Mouse (Mus musculus): Measurements from ENCODE around the gene Nuak1. TPM values are rescaled to one million over a fixed set of nuclear protein-coding genes. Genes with fewer than 3 reads are reported as not detected.

Gene Nuak1
- total and polyA plus RNA-seq, 3 experiments = 1.2 to 3.4 (median 1.6) TPM

GRCm38 (mm10) chr10:84377956-84378355, 62.4 kb downstream of the Nuak1 start:
- in situ Hi-C loops (cut with MboI; ENCODE audit: low pct_ligation_motif_present, low pct_unique_long_range_greater_than_20kb, low sequenced_read_pairs) = no loop called here

GRCm38 (mm10) chr10:84376346-84376745, 64.1 kb downstream of the Nuak1 start:
- DNase-seq (ENCODE audit: extremely low read depth) = no peak
- Histone ChIP-seq H3K4me3 (replicated peaks in 1 of 3; ENCODE audit: low read depth in 2 of 3, low read length in 2 of 3, poor library complexity in 1 of 3) (no peak overlapping the region), H3K79me2 (replicated peaks; ENCODE audit: control insufficient read depth, extremely low read depth, insufficient read depth, poor library complexity, severe bottlenecking) (no peaks in the 10 kb centered on the region), H3K27me3 (replicated peaks) (no peaks in the 10 kb centered on the region), H3K9me3 (replicated peaks; ENCODE audit: low read length) (no peaks in the 10 kb centered on the region), H3K27ac (ENCODE audit: insufficient read depth, low read depth) (no peak overlapping the region), H3K4me2 (ENCODE audit: insufficient read depth, low read depth, poor library complexity, severe bottlenecking) (no peak overlapping the region), H3K4me1 (ENCODE audit: control insufficient read depth in 1 of 2, insufficient read depth in 2 of 2) (peaks cover 4 to 17% of the 10 kb centered on the region in 2 experiments; a peak in 2 of 4 replicates), H3K9ac (ENCODE audit: insufficient read depth, low read depth) (no peak overlapping the region), H3K36me3 (replicated peaks in 1 of 2; ENCODE audit: control insufficient read depth in 1 of 2, insufficient read depth in 1 of 2, low read length in 1 of 2) (peaks cover 0 to 44% of the 10 kb centered on the region in 2 experiments)
- TF ChIP-seq GABPA (IDR thresholded peaks at IDR 0.05; ENCODE audit: insufficient replicate concordance, low read depth, low read length) (no peak), BHLHE40 (IDR thresholded peaks at IDR 0.05; ENCODE audit: low read depth, low read length) (no peak), ZC3H11A (IDR thresholded peaks at IDR 0.05; ENCODE audit: low read depth, low read length) (no peak), POLR2AphosphoS2 (IDR thresholded peaks at IDR 0.05; ENCODE audit: low read depth, low read length) (no peak), NRF1 (IDR thresholded peaks at IDR 0.05; ENCODE audit: low read depth, low read length) (no peak), MYC (IDR thresholded peaks at IDR 0.05; ENCODE audit: low read depth, low read length) (no peak), ZKSCAN1 (IDR thresholded peaks at IDR 0.05; ENCODE audit: borderline replicate concordance, low read depth, low read length) (no peak), EP300 (IDR thresholded peaks at IDR 0.05; ENCODE audit: low read length) (no peak)
- dilution Hi-C loops (cut with MboI; ENCODE audit: extremely low pct_ligation_motif_present, extremely low pct_unique_long_range_greater_than_20kb, low sequenced_read_pairs) (no loop called here), in situ Hi-C loops (cut with MboI; ENCODE audit: low pct_ligation_motif_present, low pct_unique_long_range_greater_than_20kb, low sequenced_read_pairs) (no loop called here)

More at GRCm38 (mm10) chr10:84377956-84378355, 62.4 kb downstream of the Nuak1 start:
- Histone ChIP-seq H3K27ac (ENCODE audit: insufficient read depth, low read depth) (no peak overlapping the region), H3K9me3 (replicated peaks; ENCODE audit: low read length) (no peaks in the 10 kb centered on the region), H3K4me2 (ENCODE audit: insufficient read depth, low read depth, poor library complexity, severe bottlenecking) (no peak overlapping the region), H3K27me3 (replicated peaks) (no peaks in the 10 kb centered on the region), H3K4me3 (replicated peaks in 1 of 3; ENCODE audit: low read depth in 2 of 3, low read length in 2 of 3, poor library complexity in 1 of 3) (no peak overlapping the region), H3K79me2 (replicated peaks; ENCODE audit: control insufficient read depth, extremely low read depth, insufficient read depth, poor library complexity, severe bottlenecking) (no peaks in the 10 kb centered on the region), H3K4me1 (ENCODE audit: control insufficient read depth in 1 of 2, insufficient read depth in 2 of 2) (peaks cover 0 to 1% of the 10 kb centered on the region in 2 experiments; a peak in 2 of 4 replicates), H3K9ac (ENCODE audit: insufficient read depth, low read depth) (no peak overlapping the region), H3K36me3 (replicated peaks in 1 of 2; ENCODE audit: control insufficient read depth in 1 of 2, insufficient read depth in 1 of 2, low read length in 1 of 2) (peaks cover 0 to 41% of the 10 kb centered on the region in 2 experiments)
- dilution Hi-C loops (cut with MboI; ENCODE audit: extremely low pct_ligation_motif_present, extremely low pct_unique_long_range_greater_than_20kb, low sequenced_read_pairs) = no loop called here
- TF ChIP-seq MAZ (IDR thresholded peaks at IDR 0.05; ENCODE audit: low read depth, low read length) (no peak), SIN3A (IDR thresholded peaks at IDR 0.05; ENCODE audit: low read length) (no peak), USF1 (IDR thresholded peaks at IDR 0.05; ENCODE audit: low read depth, low read length) (no peak), ELF1 (IDR thresholded peaks at IDR 0.05; ENCODE audit: low read depth, low read length) (no peak), EP300 (IDR thresholded peaks at IDR 0.05; ENCODE audit: low read length) (no peak), USF2 (conservative IDR thresholded peaks at IDR 0.05; ENCODE audit: low read depth, low read length) (no peak), PAX5 (IDR thresholded peaks at IDR 0.05; ENCODE audit: low read length) (no peak), POLR2AphosphoS2 (IDR thresholded peaks at IDR 0.05; ENCODE audit: low read depth, low read length) (no peak), POLR2A (IDR thresholded peaks at IDR 0.05; ENCODE audit: low read depth, low read length) (no peak), JUND (conservative IDR thresholded peaks at IDR 0.05; ENCODE audit: low read depth, low read length) (no peak), ZNF384 (IDR thresholded peaks at IDR 0.05; ENCODE audit: low read depth, low read length) (no peak), NRF1 (IDR thresholded peaks at IDR 0.05; ENCODE audit: low read depth, low read length) (no peak), MAX (IDR thresholded peaks at IDR 0.05; ENCODE audit: low read length) (no peak), BHLHE40 (IDR thresholded peaks at IDR 0.05; ENCODE audit: low read depth, low read length) (no peak), MYC (IDR thresholded peaks at IDR 0.05; ENCODE audit: low read depth, low read length) (no peak), TCF12 (IDR thresholded peaks at IDR 0.05; ENCODE audit: low read depth, low read length) (no peak), ZKSCAN1 (IDR thresholded peaks at IDR 0.05; ENCODE audit: borderline replicate concordance, low read depth, low read length) (no peak)
- no peak for DNase-seq (ENCODE audit: extremely low read depth)

Measured in CH12.LX (cell line).